21 mouse cellular contexts compared by ENCODE assay signal in the genomic region with DNA sequence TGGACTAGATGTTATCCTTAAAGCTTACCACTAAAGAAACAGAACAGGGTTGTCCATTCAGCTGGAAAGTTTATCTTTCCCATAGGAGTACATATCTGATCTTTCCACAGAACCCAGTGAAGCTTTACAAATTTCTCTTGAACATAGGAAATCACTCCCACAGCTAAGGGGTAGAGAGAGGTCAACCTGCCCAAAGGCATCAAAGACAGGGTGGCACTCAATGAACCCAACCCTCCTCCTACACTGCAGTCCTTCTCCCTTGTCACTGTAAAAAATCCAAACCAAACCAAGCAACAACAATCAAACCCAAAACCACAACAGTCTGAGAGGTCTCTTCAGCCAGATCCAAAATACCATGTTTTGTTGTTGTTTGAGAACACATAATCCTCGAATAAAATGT.
DNase-seq lines count a peak whose midpoint lies in the region; ATAC-seq and TF ChIP-seq lines count a peak whose summit lies in the region.
"Had no signal": no experiment of that assay in that cellular context is flagged by ENCODE, and none has a peak within 500 bp of the region (broad histone marks: within the 10 kb centered on the region; RNA-seq: fewer than 3 reads in every experiment).

No protein-coding gene starts in this region.

- H3K27ac ChIP-seq in kidney, embryonic 14.5 days (ENCODE audit: low read depth, low read length), result no peak overlapping the region
- no peak overlapping the region for H3K27ac ChIP-seq in kidney, adult 2 months (ENCODE audit: insufficient read depth, low read depth, low read length)
- no peak overlapping the region for H3K27ac ChIP-seq in kidney, embryonic 16.5 days (ENCODE audit: low read length)
- H3K27ac ChIP-seq: embryonic facial prominence, embryonic 12.5 days; forebrain, embryonic 13.5 days; forebrain, embryonic 15.5 days had no signal

- no peak for DNase-seq in kidney, adult 2 months
- no peak for DNase-seq in kidney, adult 11 months
- DNase-seq in gonadal fat pad, adult 2 months (ENCODE audit: low read depth), result peak; percentile 8
- DNase-seq: adrenal gland, adult 2 months; adrenal gland, postnatal 10 days; adrenal gland, postnatal 25 days; cerebellum, adult 11 months; cerebellum, adult 18-20 months; cerebellum, adult 8-10 months; cerebellum, adult 9-11 months; cerebellum, postnatal 14 days; cerebellum, postnatal 36 days; embryo, embryonic 11 days; forebrain, postnatal 0 days had no signal

- H3K36me3 ChIP-seq in kidney, embryonic 14.5 days (ENCODE audit: control insufficient read depth, insufficient read depth, low read length), result no peaks in the 10 kb centered on the region
- H3K36me3 ChIP-seq in kidney, adult 2 months (ENCODE audit: control insufficient read depth, insufficient read depth, low read length), result no peaks in the 10 kb centered on the region
- H3K36me3 ChIP-seq in kidney, embryonic 16.5 days (ENCODE audit: insufficient read depth, low read length), result no peaks in the 10 kb centered on the region
- H3K36me3 ChIP-seq: embryonic facial prominence, embryonic 12.5 days; forebrain, embryonic 15.5 days had no signal

- H3K27me3 ChIP-seq in kidney, embryonic 14.5 days (ENCODE audit: control insufficient read depth, insufficient read depth, low read length), result no peaks in the 10 kb centered on the region
- no peaks in the 10 kb centered on the region for H3K27me3 ChIP-seq in kidney, adult 2 months (replicated peaks; ENCODE audit: control insufficient read depth, insufficient read depth, low read length)
- no peaks in the 10 kb centered on the region for H3K27me3 ChIP-seq in kidney, embryonic 16.5 days (ENCODE audit: insufficient read depth, low read length)
- H3K27me3 ChIP-seq: embryonic facial prominence, embryonic 12.5 days; forebrain, embryonic 13.5 days; forebrain, embryonic 15.5 days had no signal

- no peaks in the 10 kb centered on the region for H3K9me3 ChIP-seq in kidney, embryonic 14.5 days (ENCODE audit: control insufficient read depth, low read length)
- no peaks in the 10 kb centered on the region for H3K9me3 ChIP-seq in kidney, embryonic 16.5 days (ENCODE audit: low read length)
- H3K9me3 ChIP-seq: embryonic facial prominence, embryonic 12.5 days; forebrain, embryonic 13.5 days; forebrain, embryonic 15.5 days had no signal

- no peak overlapping the region for H3K9ac ChIP-seq in kidney, embryonic 14.5 days (ENCODE audit: low read depth, low read length)
- H3K9ac ChIP-seq in kidney, embryonic 16.5 days (replicated peaks; ENCODE audit: low read length), result no peak overlapping the region
- H3K9ac ChIP-seq: embryonic facial prominence, embryonic 12.5 days; forebrain, embryonic 13.5 days; forebrain, embryonic 15.5 days; forebrain, postnatal 0 days had no signal

- H3K4me2 ChIP-seq in kidney, embryonic 14.5 days (replicated peaks; ENCODE audit: low read depth, low read length), result no peak overlapping the region
- no peak overlapping the region for H3K4me2 ChIP-seq in kidney, embryonic 16.5 days (replicated peaks; ENCODE audit: low read depth, low read length)
- H3K4me2 ChIP-seq: embryonic facial prominence, embryonic 12.5 days; forebrain, embryonic 13.5 days; forebrain, embryonic 15.5 days had no signal

- TF ChIP-seq POLR2A in kidney, adult 2 months (IDR thresholded peaks at IDR 0.05; ENCODE audit: low read depth, low read length), result no peak

- ATAC-seq in kidney, embryonic 14.5 days (ENCODE audit: low FRiP score, low TSS enrichment), result peak; percentile 52; the same call in 1 of the 2 replicates
- peak; percentile 73; the same call in 1 of the 2 replicates for ATAC-seq in kidney, embryonic 16.5 days (ENCODE audit: low FRiP score, low TSS enrichment)
- no peak for ATAC-seq in erythroid progenitor cell, adult 5-6 weeks (replicated peaks; ENCODE audit: low FRiP score, poor library complexity, severe bottlenecking)
- ATAC-seq: forebrain, embryonic 13.5 days; forebrain, embryonic 15.5 days; forebrain, postnatal 0 days had no signal

- H3K4me3 ChIP-seq in kidney, embryonic 14.5 days (ENCODE audit: low read length), result no peak overlapping the region
- H3K4me3 ChIP-seq in kidney, adult 2 months (ENCODE audit: insufficient read depth, low read depth, low read length), result no peak overlapping the region
- H3K4me3 ChIP-seq in kidney, embryonic 16.5 days (ENCODE audit: low read length), result no peak overlapping the region
- H3K4me3 ChIP-seq: embryonic facial prominence, embryonic 12.5 days; erythroblast, embryonic 14.5 days; forebrain, embryonic 13.5 days; forebrain, embryonic 15.5 days had no signal

- no peaks in the 10 kb centered on the region for H3K4me1 ChIP-seq in kidney, embryonic 14.5 days (ENCODE audit: control insufficient read depth, insufficient read depth, low read length)
- no peaks in the 10 kb centered on the region for H3K4me1 ChIP-seq in kidney, adult 2 months (ENCODE audit: control insufficient read depth, insufficient read depth, low read length)
- H3K4me1 ChIP-seq in kidney, embryonic 16.5 days (ENCODE audit: insufficient read depth, low read length), result no peaks in the 10 kb centered on the region
- H3K4me1 ChIP-seq: embryonic facial prominence, embryonic 12.5 days; forebrain, embryonic 13.5 days; forebrain, embryonic 15.5 days had no signal

- TF ChIP-seq CTCF in kidney, adult 2 months (conservative IDR thresholded peaks at IDR 0.05; ENCODE audit: insufficient read depth, insufficient read length, low read depth, low read length), result no peak

- 67% methylated on average over 1 of the region's 1 CpGs for WGBS in kidney, embryonic 14.5 days
- 60% methylated on average over 1 of the region's 1 CpGs for WGBS in kidney, adult 2 months
- 41% methylated on average over 1 of the region's 1 CpGs for WGBS in kidney, embryonic 16.5 days
